Comparison of ENCODE assay signal across 23 mouse cellular contexts in genomic region chr10:80288097-80288496, GRCm38 (mm10). TPM values are rescaled to one million over a fixed set of nuclear protein-coding genes. Genes with fewer than 3 reads are reported as not detected.
DNase-seq lines count a peak whose midpoint lies in the region; ATAC-seq and TF ChIP-seq lines count a peak whose summit lies in the region.
"Had no signal": no experiment of that assay in that cellular context is flagged by ENCODE, and none has a peak within 500 bp of the region (broad histone marks: within the 10 kb centered on the region; RNA-seq: fewer than 3 reads in every experiment).

No protein-coding gene starts in this region.

- no peak for TF ChIP-seq POLR2A in thymus, adult 2 months (IDR thresholded peaks at IDR 0.05; ENCODE audit: control insufficient read depth, extremely low read depth, insufficient read depth, low read length, poor library complexity)

- no peaks in the 10 kb centered on the region for H3K9me3 ChIP-seq in hindbrain, embryonic 12.5 days (replicated peaks)
- no peaks in the 10 kb centered on the region for H3K9me3 ChIP-seq in hindbrain, postnatal 0 days (ENCODE audit: low read length)
- H3K9me3 ChIP-seq in intestine, postnatal 0 days (ENCODE audit: control insufficient read depth): no peaks in the 10 kb centered on the region
- H3K9me3 ChIP-seq in kidney, embryonic 14.5 days (ENCODE audit: control insufficient read depth, low read length): no peaks in the 10 kb centered on the region
- H3K9me3 ChIP-seq: forebrain, embryonic 10.5 days; forebrain, embryonic 15.5 days; heart, embryonic 12.5 days; heart, embryonic 15.5 days; hindbrain, embryonic 15.5 days had no signal

- no peak overlapping the region for H3K4me2 ChIP-seq in hindbrain, embryonic 12.5 days (replicated peaks)
- no peak overlapping the region for H3K4me2 ChIP-seq in hindbrain, postnatal 0 days (ENCODE audit: low read depth, low read length)
- H3K4me2 ChIP-seq in intestine, postnatal 0 days (replicated peaks; ENCODE audit: low read depth): 0 out of 2 replicates have a peak overlapping the region, but pooled peaks have one; percentile 24
- H3K4me2 ChIP-seq in kidney, embryonic 14.5 days (replicated peaks; ENCODE audit: low read depth, low read length): no peak overlapping the region
- H3K4me2 ChIP-seq: forebrain, embryonic 15.5 days; heart, embryonic 12.5 days; heart, embryonic 15.5 days; hindbrain, embryonic 15.5 days had no signal

- DNase-seq in hindbrain, postnatal 0 days (ENCODE audit: low spot score): no peak
- peak; percentile 5 for DNase-seq in right cerebral cortex, postnatal 14 days
- no peak for DNase-seq in right cerebral cortex, postnatal 36 days (ENCODE audit: low spot score in 2 of 2)
- no peak for DNase-seq in thymus, adult 2 months
- DNase-seq: adrenal gland, postnatal 14 days; cerebellum, adult 11 months; cerebellum, adult 8-10 months; cerebellum, postnatal 10 days; cerebellum, postnatal 36 days; gastrocnemius, postnatal 25 days; heart, adult 18-20 months; heart, postnatal 10 days; heart, postnatal 36 days had no signal

- TF ChIP-seq CTCF in hindbrain, postnatal 0 days (IDR thresholded peaks at IDR 0.05; ENCODE audit: low read depth): no peak
- no peak for TF ChIP-seq CTCF in intestine, postnatal 0 days (IDR thresholded peaks at IDR 0.05; ENCODE audit: low read depth)
- TF ChIP-seq CTCF in thymus, adult 2 months (IDR thresholded peaks at IDR 0.05; ENCODE audit: borderline replicate concordance, control insufficient read depth, extremely low read depth, insufficient read depth, low read length, poor library complexity): no peak

- H3K27ac ChIP-seq in hindbrain, embryonic 12.5 days: 0 out of 2 replicates have a peak overlapping the region, but pooled peaks have one; percentile 17
- H3K27ac ChIP-seq in hindbrain, postnatal 0 days: no peak overlapping the region
- peak overlapping the region; percentile 74 for H3K27ac ChIP-seq in intestine, postnatal 0 days (ENCODE audit: low read depth, low read length)
- H3K27ac ChIP-seq in kidney, embryonic 14.5 days (ENCODE audit: low read depth, low read length): no peak overlapping the region
- no peak overlapping the region for H3K27ac ChIP-seq in thymus, adult 2 months (ENCODE audit: control insufficient read depth, insufficient read depth, low read length)
- H3K27ac ChIP-seq: forebrain, embryonic 10.5 days; forebrain, embryonic 15.5 days; heart, embryonic 15.5 days; hindbrain, embryonic 15.5 days had no signal

- no peaks in the 10 kb centered on the region for H3K27me3 ChIP-seq in hindbrain, embryonic 12.5 days
- H3K27me3 ChIP-seq in hindbrain, postnatal 0 days (ENCODE audit: insufficient read depth, low read length): no peaks in the 10 kb centered on the region
- H3K27me3 ChIP-seq in intestine, postnatal 0 days (replicated peaks; ENCODE audit: control insufficient read depth, insufficient read depth, low read length): no peaks in the 10 kb centered on the region
- H3K27me3 ChIP-seq in kidney, embryonic 14.5 days (ENCODE audit: control insufficient read depth, insufficient read depth, low read length): no peaks in the 10 kb centered on the region
- H3K27me3 ChIP-seq in thymus, adult 2 months (ENCODE audit: control insufficient read depth, insufficient read depth, low read length): no peaks in the 10 kb centered on the region
- H3K27me3 ChIP-seq: forebrain, embryonic 15.5 days; heart, embryonic 12.5 days; heart, embryonic 15.5 days; hindbrain, embryonic 15.5 days had no signal

- 95% methylated on average over 12 of the region's 12 CpGs for whole genome bisulfite sequencing in hindbrain, embryonic 12.5 days
- 93% methylated on average over 12 of the region's 12 CpGs for WGBS in hindbrain, postnatal 0 days
- 68% methylated on average over 12 of the region's 12 CpGs for WGBS in intestine, postnatal 0 days
- WGBS in kidney, embryonic 14.5 days: 92% methylated on average over 12 of the region's 12 CpGs
- 88% methylated on average over 12 of the region's 12 CpGs for WGBS in thymus, adult 2 months

- peaks cover 59% of the 10 kb centered on the region for H3K36me3 ChIP-seq in hindbrain, embryonic 12.5 days
- H3K36me3 ChIP-seq in hindbrain, postnatal 0 days (ENCODE audit: insufficient read depth, low read length): peaks cover 26% of the 10 kb centered on the region
- H3K36me3 ChIP-seq in intestine, postnatal 0 days (ENCODE audit: control insufficient read depth, insufficient read depth): peaks cover 50% of the 10 kb centered on the region
- peaks cover 57% of the 10 kb centered on the region for H3K36me3 ChIP-seq in kidney, embryonic 14.5 days (ENCODE audit: control insufficient read depth, insufficient read depth, low read length)
- H3K36me3 ChIP-seq in thymus, adult 2 months (ENCODE audit: control insufficient read depth, insufficient read depth, low read length): peaks cover 39% of the 10 kb centered on the region

- ATAC-seq in hindbrain, embryonic 12.5 days (ENCODE audit: low FRiP score): no peak
- no peak for ATAC-seq in hindbrain, postnatal 0 days
- peak; percentile 62 for ATAC-seq in intestine, postnatal 0 days
- no peak for ATAC-seq in kidney, embryonic 14.5 days (ENCODE audit: low FRiP score, low TSS enrichment)
- ATAC-seq: CD4-positive, CD25-positive, alpha-beta regulatory T cell, adult 4 months; forebrain, embryonic 15.5 days; inflammation-experienced regulatory T-cells, adult 6 months had no signal

- H3K4me1 ChIP-seq in hindbrain, embryonic 12.5 days: peaks cover 3% of the 10 kb centered on the region
- no peaks in the 10 kb centered on the region for H3K4me1 ChIP-seq in hindbrain, postnatal 0 days (ENCODE audit: insufficient read depth, low read length)
- H3K4me1 ChIP-seq in intestine, postnatal 0 days (replicated peaks; ENCODE audit: control insufficient read depth, insufficient read depth, low read length): no peaks in the 10 kb centered on the region
- no peaks in the 10 kb centered on the region for H3K4me1 ChIP-seq in kidney, embryonic 14.5 days (ENCODE audit: control insufficient read depth, insufficient read depth, low read length)
- peaks cover 6% of the 10 kb centered on the region for H3K4me1 ChIP-seq in thymus, adult 2 months (replicated peaks; ENCODE audit: control insufficient read depth, insufficient read depth, low read length)

- H3K9ac ChIP-seq in hindbrain, embryonic 12.5 days: no peak overlapping the region
- H3K9ac ChIP-seq in hindbrain, postnatal 0 days (replicated peaks; ENCODE audit: low read length): no peak overlapping the region
- no peak overlapping the region for H3K9ac ChIP-seq in intestine, postnatal 0 days (ENCODE audit: low read depth, low read length)
- H3K9ac ChIP-seq in kidney, embryonic 14.5 days (ENCODE audit: low read depth, low read length): no peak overlapping the region
- H3K9ac ChIP-seq: forebrain, embryonic 15.5 days; heart, embryonic 12.5 days; heart, embryonic 15.5 days; hindbrain, embryonic 15.5 days had no signal

- no peak overlapping the region for H3K4me3 ChIP-seq in hindbrain, embryonic 12.5 days
- no peak overlapping the region for H3K4me3 ChIP-seq in hindbrain, postnatal 0 days (ENCODE audit: low read length)
- no peak overlapping the region for H3K4me3 ChIP-seq in intestine, postnatal 0 days (ENCODE audit: low read depth, low read length)
- H3K4me3 ChIP-seq in kidney, embryonic 14.5 days (ENCODE audit: low read length): no peak overlapping the region
- no peak overlapping the region for H3K4me3 ChIP-seq in thymus, adult 2 months (ENCODE audit: control insufficient read depth, insufficient read depth, low read length)
- H3K4me3 ChIP-seq: forebrain, embryonic 10.5 days; forebrain, embryonic 15.5 days; heart, embryonic 12.5 days; heart, embryonic 15.5 days; hindbrain, embryonic 15.5 days had no signal

RNA-seq across cellular contexts. Expression of gene Rps15, which starts 4.2 kb away (rescaled TPM):
- 530 and 668 TPM in 2 replicates for polyA plus RNA-seq in hindbrain, embryonic 12.5 days (2016; fragmentation: Nextera tagmentation; extraction: Ambion mirVana)
- total RNA-seq in hindbrain, postnatal 0 days (2014; rRNA removed): 1,031 and 1,483 TPM in 2 replicates
- 676 and 682 TPM in 2 replicates for polyA plus RNA-seq in hindbrain, postnatal 0 days (2015; fragmentation: Nextera tagmentation; extraction: Ambion mirVana)
- polyA plus RNA-seq in intestine, postnatal 0 days (2015; fragmentation: Nextera tagmentation; extraction: Ambion mirVana): 708 and 727 TPM in 2 replicates
- 1,166 and 1,350 TPM in 2 replicates for polyA plus RNA-seq in kidney, embryonic 14.5 days (2014; fragmentation: Nextera tagmentation; extraction: Ambion mirVana)
- 2,172 and 2,371 TPM in 2 replicates for polyA plus RNA-seq in thymus, adult 2 months (2012; rRNA removed)

RNA-seq across cellular contexts. Expression of gene Apc2, which starts 7.7 kb away (rescaled TPM):
- polyA plus RNA-seq in hindbrain, embryonic 12.5 days (2016; fragmentation: Nextera tagmentation; extraction: Ambion mirVana): 170 and 191 TPM in 2 replicates
- 358 and 374 TPM in 2 replicates for total RNA-seq in hindbrain, postnatal 0 days (2014; rRNA removed)
- polyA plus RNA-seq in hindbrain, postnatal 0 days (2015; fragmentation: Nextera tagmentation; extraction: Ambion mirVana): 81.3 and 97.6 TPM in 2 replicates
- 1.1 and 1.6 TPM in 2 replicates for polyA plus RNA-seq in intestine, postnatal 0 days (2015; fragmentation: Nextera tagmentation; extraction: Ambion mirVana)
- 1.0 and 1.4 TPM in 2 replicates for polyA plus RNA-seq in kidney, embryonic 14.5 days (2014; fragmentation: Nextera tagmentation; extraction: Ambion mirVana)
- 0.40 and 0.57 TPM in 2 replicates for polyA plus RNA-seq in thymus, adult 2 months (2012; rRNA removed)

RNA-seq across cellular contexts. Expression of gene Dazap1, which starts 26.8 kb away (rescaled TPM):
- 67.1 and 76.9 TPM in 2 replicates for polyA plus RNA-seq in hindbrain, embryonic 12.5 days (2016; fragmentation: Nextera tagmentation; extraction: Ambion mirVana)
- total RNA-seq in hindbrain, postnatal 0 days (2014; rRNA removed): 79.1 and 104 TPM in 2 replicates
- polyA plus RNA-seq in hindbrain, postnatal 0 days (2015; fragmentation: Nextera tagmentation; extraction: Ambion mirVana): 38.5 and 39.4 TPM in 2 replicates
- 26.6 and 29.0 TPM in 2 replicates for polyA plus RNA-seq in intestine, postnatal 0 days (2015; fragmentation: Nextera tagmentation; extraction: Ambion mirVana)
- polyA plus RNA-seq in kidney, embryonic 14.5 days (2014; fragmentation: Nextera tagmentation; extraction: Ambion mirVana): 45.8 and 56.9 TPM in 2 replicates
- polyA plus RNA-seq in thymus, adult 2 months (2012; rRNA removed): 134 and 166 TPM in 2 replicates

RNA-seq across cellular contexts. Expression of gene Gamt, which starts 27.3 kb away (rescaled TPM):
- polyA plus RNA-seq in hindbrain, embryonic 12.5 days (2016; fragmentation: Nextera tagmentation; extraction: Ambion mirVana): 26.6 and 29.6 TPM in 2 replicates
- total RNA-seq in hindbrain, postnatal 0 days (2014; rRNA removed): 40.9 and 44.5 TPM in 2 replicates
- polyA plus RNA-seq in hindbrain, postnatal 0 days (2015; fragmentation: Nextera tagmentation; extraction: Ambion mirVana): 32.4 and 35.9 TPM in 2 replicates
- 30.1 and 37.2 TPM in 2 replicates for polyA plus RNA-seq in intestine, postnatal 0 days (2015; fragmentation: Nextera tagmentation; extraction: Ambion mirVana)
- polyA plus RNA-seq in kidney, embryonic 14.5 days (2014; fragmentation: Nextera tagmentation; extraction: Ambion mirVana): 30.2 and 33.6 TPM in 2 replicates
- polyA plus RNA-seq in thymus, adult 2 months (2012; rRNA removed): 6.0 and 6.4 TPM in 2 replicates

RNA-seq across cellular contexts. Expression of gene 2310011J03Rik, which starts 32.2 kb away (rescaled TPM):
- 38.4 and 39.7 TPM in 2 replicates for polyA plus RNA-seq in hindbrain, embryonic 12.5 days (2016; fragmentation: Nextera tagmentation; extraction: Ambion mirVana)
- total RNA-seq in hindbrain, postnatal 0 days (2014; rRNA removed): 28.9 and 36.0 TPM in 2 replicates
- 35.7 and 38.4 TPM in 2 replicates for polyA plus RNA-seq in hindbrain, postnatal 0 days (2015; fragmentation: Nextera tagmentation; extraction: Ambion mirVana)
- 85.2 and 87.6 TPM in 2 replicates for polyA plus RNA-seq in intestine, postnatal 0 days (2015; fragmentation: Nextera tagmentation; extraction: Ambion mirVana)
- 36.1 and 40.5 TPM in 2 replicates for polyA plus RNA-seq in kidney, embryonic 14.5 days (2014; fragmentation: Nextera tagmentation; extraction: Ambion mirVana)
- polyA plus RNA-seq in thymus, adult 2 months (2012; rRNA removed): 78.9 and 93.8 TPM in 2 replicates

Comparison
In these comparisons a context has a peak if more than half of its experiments do, and no peak if none do; other contexts are left out.
1. H3K27ac ChIP-seq: peak in hindbrain, embryonic 12.5 days (single experiment) and intestine, postnatal 0 days (single experiment); none in hindbrain, postnatal 0 days (single experiment), kidney, embryonic 14.5 days (single experiment) and thymus, adult 2 months (single experiment).
2. RNA of gene Apc2, which starts 7.7 kb away (polyA plus RNA-seq): 170 to 191 TPM in hindbrain, embryonic 12.5 days and 81.3 to 97.6 TPM in hindbrain, postnatal 0 days; 1.1 to 1.6 TPM in intestine, postnatal 0 days, 1.0 to 1.4 TPM in kidney, embryonic 14.5 days and 0.40 to 0.57 TPM in thymus, adult 2 months; every median in the first group is over 10 times any median in the second.